Mouse (Mus musculus): Measurements from ENCODE around the gene Ccdc3. TPM values are rescaled to one million over a fixed set of nuclear protein-coding genes. Genes with fewer than 3 reads are reported as not detected.

Ccdc3 gene
- polyA plus RNA-seq (2015; fragmentation: Nextera tagmentation; extraction: Ambion mirVana) = 11.6 and 11.7 TPM in 2 replicates

DNA sequence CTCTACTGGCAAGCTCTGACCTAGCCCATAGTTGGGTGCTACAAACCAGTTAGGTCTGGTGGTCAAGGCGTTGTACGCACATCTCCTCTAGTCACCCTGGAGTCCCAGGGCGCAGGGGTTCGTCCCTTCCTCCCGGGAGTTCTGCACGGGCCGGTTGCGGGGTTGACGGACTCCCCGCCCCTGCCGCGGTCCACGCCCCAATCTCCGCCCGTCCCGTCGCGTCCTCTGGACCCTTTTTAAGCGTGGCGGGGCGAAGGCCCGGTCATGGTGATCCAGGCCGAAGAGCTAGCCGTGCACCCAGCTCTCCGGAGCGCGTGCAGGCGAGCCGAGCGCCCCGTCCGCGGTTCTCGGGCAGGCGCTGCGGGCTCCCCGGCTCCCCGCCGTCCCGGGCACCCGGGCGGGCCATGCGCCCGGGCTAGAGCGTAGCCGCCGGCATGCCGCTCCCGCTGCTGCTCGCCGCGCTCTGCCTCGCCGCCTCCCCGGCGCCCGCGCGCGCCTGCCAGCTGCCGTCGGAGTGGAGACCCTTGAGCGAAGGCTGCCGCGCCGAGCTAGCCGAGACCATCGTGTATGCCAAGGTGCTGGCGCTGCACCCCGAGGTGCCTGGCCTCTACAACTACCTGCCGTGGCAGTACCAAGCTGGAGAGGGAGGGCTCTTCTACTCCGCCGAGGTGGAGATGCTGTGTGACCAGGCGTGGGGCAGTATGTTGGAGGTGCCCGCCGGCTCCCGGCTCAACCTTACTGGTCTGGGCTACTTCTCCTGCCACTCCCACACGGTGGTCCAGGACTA is at the start of gene Ccdc3:
TSS of gene Ccdc3 (plus strand) at position 277 of the 787 bp plus-strand sequence.

Other genes with a start within 250 kb of the Ccdc3 start
- 119 and 122 TPM in 2 replicates for gene Phyh, start 218.8 kb upstream of the Ccdc3 start, polyA plus RNA-seq (2015; fragmentation: Nextera tagmentation; extraction: Ambion mirVana)
- 1.5 and 1.8 TPM in 2 replicates for gene Ucma, start 161.7 kb upstream of the Ccdc3 start, polyA plus RNA-seq (2015; fragmentation: Nextera tagmentation; extraction: Ambion mirVana)
- gene Mcm10, start 125.0 kb upstream of the Ccdc3 start, polyA plus RNA-seq (2015; fragmentation: Nextera tagmentation; extraction: Ambion mirVana) = 1.4 and 2.3 TPM in 2 replicates
- gene Optn, start 73.7 kb upstream of the Ccdc3 start, polyA plus RNA-seq (2015; fragmentation: Nextera tagmentation; extraction: Ambion mirVana) = 23.6 and 27.7 TPM in 2 replicates